Mouse (Mus musculus): ENCODE measurements around the gene Uts2r. TPM values are rescaled to one million over a fixed set of nuclear protein-coding genes. Genes with fewer than 3 reads are reported as not detected.

The Uts2r gene
- total and polyA plus RNA-seq, 3 experiments, result not detected

GRCm38 (mm10) chr11:121143325-121144015, 16.6 kb upstream of the Uts2r start:
- Histone ChIP-seq H3K27ac (ENCODE audit: control insufficient read depth, low read depth, low read length) (no peak overlapping the region), H3K9ac (ENCODE audit: control insufficient read depth, low read depth, low read length, poor library complexity, severe bottlenecking) (no peak overlapping the region), H3K4me1 (ENCODE audit: control insufficient read depth in 1 of 2, insufficient read depth in 2 of 2, low read length in 2 of 2) (peaks cover 0 to 3% of the 10 kb centered on the region in 2 experiments; a peak in 1 of 4 replicates), H3K79me2 (ENCODE audit: control insufficient read depth, insufficient read depth, low read length, poor library complexity) (no peaks in the 10 kb centered on the region), H3K36me3 (ENCODE audit: control insufficient read depth in 1 of 2, insufficient read depth in 2 of 2, low read length in 2 of 2) (no peaks in the 10 kb centered on the region), H3K27me3 (ENCODE audit: control insufficient read depth in 1 of 2, insufficient read depth in 2 of 2, low read length in 2 of 2) (peaks cover 2% of the 10 kb centered on the region in 2 experiments; a peak in 3 of 4 replicates), H3K9me3 (replicated peaks; ENCODE audit: insufficient read depth, low read length) (no peaks in the 10 kb centered on the region), H3K4me3 (ENCODE audit: control insufficient read depth in 1 of 2, insufficient read depth in 1 of 2, low read depth in 2 of 2, low read length in 2 of 2) (no peak overlapping the region)
- peak; percentile 36 for DNase-seq (ENCODE audit: low read depth, low spot score)
- no peak for TF ChIP-seq MYC (IDR thresholded peaks at IDR 0.05; ENCODE audit: low read depth, low read length)
- TF ChIP-seq CTCF (IDR thresholded peaks at IDR 0.05 in 2 of 3, conservative IDR thresholded peaks at IDR 0.05 in 1 of 3; ENCODE audit: control insufficient read depth in 1 of 3, insufficient read depth in 1 of 3, low read depth in 2 of 3, low read length in 3 of 3, poor library complexity in 1 of 3, severe bottlenecking in 1 of 3), result no peak
- TF ChIP-seq GATA1 (IDR thresholded peaks at IDR 0.05; ENCODE audit: low read depth, low read length), result no peak
- TF ChIP-seq CHD1 (IDR thresholded peaks at IDR 0.05; ENCODE audit: low read depth, low read length), result no peak
- TF ChIP-seq POLR2A (IDR thresholded peaks at IDR 0.05; ENCODE audit: control insufficient read depth in 1 of 2, insufficient read depth in 1 of 2, low read depth in 1 of 2, low read length in 2 of 2, poor library complexity in 1 of 2), result no peak
- TF ChIP-seq TAL1 (IDR thresholded peaks at IDR 0.05; ENCODE audit: low read length), result no peak
- TF ChIP-seq MAZ (IDR thresholded peaks at IDR 0.05; ENCODE audit: low read depth, low read length), result no peak

DNA sequence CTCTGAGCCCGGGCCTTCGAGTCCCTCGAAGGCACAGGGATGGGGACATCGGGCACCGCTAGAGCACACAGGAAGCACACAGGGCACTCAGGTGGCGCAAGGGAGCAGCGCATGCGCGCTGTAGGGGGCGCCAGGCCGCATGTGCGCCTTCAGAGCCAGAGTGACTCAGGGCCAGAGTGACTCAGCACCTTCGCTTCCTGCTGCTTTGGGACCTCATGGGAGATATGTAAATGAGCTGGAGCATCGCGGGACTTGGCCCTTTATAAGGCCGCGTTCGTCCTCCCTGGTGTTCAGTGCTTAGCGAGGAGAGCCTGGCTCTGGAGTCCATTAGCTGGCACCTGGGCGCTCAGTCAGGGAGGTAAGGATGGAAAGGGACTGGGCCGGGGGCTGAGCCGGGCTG, 14.2 kb upstream of the Uts2r start, which contains the start of gene Tex19.1:
Gene Tex19.1, plus strand, starts transcription at position 279 of the 400 bp plus-strand sequence.
- H3K27me3 ChIP-seq (ENCODE audit: control insufficient read depth in 1 of 2, insufficient read depth in 2 of 2, low read length in 2 of 2), result no peaks in the 10 kb centered on the region
- no peak within 1 kb of the TSS for H3K9ac ChIP-seq (ENCODE audit: control insufficient read depth, low read depth, low read length, poor library complexity, severe bottlenecking)
- no peaks in the 10 kb centered on the region for H3K79me2 ChIP-seq (ENCODE audit: control insufficient read depth, insufficient read depth, low read length, poor library complexity)
- no peak within 1 kb of the TSS for H3K27ac ChIP-seq (ENCODE audit: control insufficient read depth, low read depth, low read length)
- TF ChIP-seq EP300 (IDR thresholded peaks at IDR 0.05; ENCODE audit: low read depth in 1 of 2, low read length in 2 of 2) (0 out of 4 replicates have a peak, but pooled peaks of 1 of the 2 experiments have one; percentile 4), UBTF (IDR thresholded peaks at IDR 0.05; ENCODE audit: borderline replicate concordance, insufficient read depth, low read depth, low read length) (no peak), ZMIZ1 (IDR thresholded peaks at IDR 0.05; ENCODE audit: low read depth, low read length) (no peak), ETS1 (IDR thresholded peaks at IDR 0.05; ENCODE audit: low read depth, low read length) (0 out of 2 replicates have a peak, but pooled peaks have one; percentile 11), ZNF384 (IDR thresholded peaks at IDR 0.05; ENCODE audit: low read depth, low read length) (no peak), CTCF (IDR thresholded peaks at IDR 0.05 in 2 of 3, conservative IDR thresholded peaks at IDR 0.05 in 1 of 3; ENCODE audit: control insufficient read depth in 1 of 3, insufficient read depth in 1 of 3, low read depth in 2 of 3, low read length in 3 of 3, poor library complexity in 1 of 3, severe bottlenecking in 1 of 3) (peak; percentile 10 to 34 (median 30); a peak in 4 of 6 replicates), TCF12 (IDR thresholded peaks at IDR 0.05; ENCODE audit: low read depth, low read length) (no peak), NELFE (IDR thresholded peaks at IDR 0.05; ENCODE audit: low read depth, low read length) (no peak)
- no peaks in the 10 kb centered on the region for H3K9me3 ChIP-seq (replicated peaks; ENCODE audit: insufficient read depth, low read length)
- H3K4me3 ChIP-seq (ENCODE audit: control insufficient read depth in 1 of 2, insufficient read depth in 1 of 2, low read depth in 2 of 2, low read length in 2 of 2), result no peak within 1 kb of the TSS
- H3K36me3 ChIP-seq (ENCODE audit: control insufficient read depth in 1 of 2, insufficient read depth in 2 of 2, low read length in 2 of 2), result no peaks in the 10 kb centered on the region
- H3K4me1 ChIP-seq (ENCODE audit: control insufficient read depth in 1 of 2, insufficient read depth in 2 of 2, low read length in 2 of 2), result no peaks in the 10 kb centered on the region
- peak; percentile 66 for DNase-seq (ENCODE audit: low read depth, low spot score)
